9 mouse cellular contexts compared by ENCODE assay signal in the genomic region with DNA sequence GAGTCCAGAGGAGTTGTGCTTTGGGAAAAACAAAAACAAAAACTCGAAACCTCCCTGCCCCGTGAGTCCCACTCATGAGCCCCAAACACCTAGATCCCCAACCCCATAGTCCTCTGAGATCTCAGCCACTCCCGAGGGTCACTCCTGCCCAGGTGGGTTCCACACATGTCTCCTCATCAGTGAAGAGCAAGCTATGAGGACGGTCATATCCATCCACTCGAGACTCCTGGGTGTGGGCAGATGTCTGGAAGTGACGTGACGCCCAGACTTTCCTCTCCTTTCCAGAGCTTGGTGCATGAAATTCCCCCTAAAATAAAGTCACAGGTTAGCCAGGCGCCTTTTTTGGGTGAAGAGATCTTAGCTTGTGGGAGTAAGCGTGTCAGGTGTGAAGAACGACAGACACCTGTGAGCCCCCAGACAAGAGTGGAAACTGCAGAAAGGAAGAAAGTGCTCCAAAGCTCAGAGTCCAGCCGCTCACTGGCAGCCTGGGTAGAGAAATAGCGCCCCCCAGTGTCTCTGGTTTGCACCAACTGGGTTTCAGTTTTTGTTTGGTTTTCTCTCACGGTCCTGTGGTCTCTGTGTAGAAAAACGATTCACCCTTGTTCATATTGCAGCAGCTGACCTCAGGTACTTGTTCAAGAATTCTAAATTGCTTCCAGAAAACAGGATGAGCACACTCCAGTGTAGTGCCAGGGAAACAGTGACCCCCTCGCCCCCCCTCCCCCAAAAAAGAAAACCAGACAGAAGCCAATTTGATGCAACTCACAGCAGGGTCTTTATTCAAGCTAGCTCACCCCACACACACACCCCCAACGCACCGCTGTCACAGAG.
DNase-seq lines count a peak whose midpoint lies in the region; ATAC-seq and TF ChIP-seq lines count a peak whose summit lies in the region.
"Had no signal": no experiment of that assay in that cellular context is flagged by ENCODE, and none has a peak within 500 bp of the region (broad histone marks: within the 10 kb centered on the region; RNA-seq: fewer than 3 reads in every experiment).

No protein-coding gene starts in this region.

- H3K36me3 ChIP-seq in ES-E14 (ENCODE audit: control insufficient read depth, insufficient read depth, low read length, poor library complexity, severe bottlenecking), result no peaks in the 10 kb centered on the region
- H3K36me3 ChIP-seq in forebrain, embryonic 11.5 days (ENCODE audit: control insufficient read depth, insufficient read depth, low read length), result no peaks in the 10 kb centered on the region
- no peaks in the 10 kb centered on the region for H3K36me3 ChIP-seq in hindbrain, embryonic 16.5 days (ENCODE audit: control insufficient read depth, insufficient read depth, low read length)
- no peaks in the 10 kb centered on the region for H3K36me3 ChIP-seq in midbrain, embryonic 10.5 days
- H3K36me3 ChIP-seq in stomach, postnatal 0 days (ENCODE audit: control insufficient read depth, insufficient read depth, low read length), result no peaks in the 10 kb centered on the region
- H3K36me3 ChIP-seq: embryonic facial prominence, embryonic 15.5 days had no signal

- TF ChIP-seq EP300 in stomach, postnatal 0 days (optimal IDR thresholded peaks at IDR 0.05), result no peak

- TF ChIP-seq CTCF in stomach, postnatal 0 days (IDR thresholded peaks at IDR 0.05; ENCODE audit: low read depth), result peak; percentile 76

- WGBS in forebrain, embryonic 11.5 days, result 45% methylated on average over 17 of the region's 17 CpGs
- 47% methylated on average over 17 of the region's 17 CpGs for WGBS in hindbrain, embryonic 16.5 days
- WGBS in midbrain, embryonic 10.5 days, result 48% methylated on average over 17 of the region's 17 CpGs
- 44% methylated on average over 17 of the region's 17 CpGs for WGBS in stomach, postnatal 0 days

- in situ Hi-C loops in ES-E14 (cut with MboI; ENCODE audit: low sequenced_read_pairs in 2 of 2, unreplicated experiment in 2 of 2), result no loop called here

- ATAC-seq in forebrain, embryonic 11.5 days (replicated peaks; ENCODE audit: low FRiP score), result peak; percentile 45
- ATAC-seq in hindbrain, embryonic 16.5 days, result peak; percentile 53
- no peak; the same call in 1 of the 2 replicates for ATAC-seq in stomach, postnatal 0 days (ENCODE audit: low FRiP score, low TSS enrichment)
- ATAC-seq in erythroid progenitor cell, adult 5-6 weeks (replicated peaks; ENCODE audit: low FRiP score, poor library complexity, severe bottlenecking), result no peak

- no peak overlapping the region for H3K4me2 ChIP-seq in forebrain, embryonic 11.5 days (ENCODE audit: low read depth, low read length, severe bottlenecking)
- H3K4me2 ChIP-seq in hindbrain, embryonic 16.5 days (ENCODE audit: low read length), result no peak overlapping the region
- no peak overlapping the region for H3K4me2 ChIP-seq in stomach, postnatal 0 days (replicated peaks; ENCODE audit: low read depth)
- H3K4me2 ChIP-seq: embryonic facial prominence, embryonic 15.5 days had no signal

- peak; percentile 13 for DNase-seq in 3T3-L1 (ENCODE audit: low read depth, low spot score)
- no peak for DNase-seq in ES-E14 (ENCODE audit: low read depth, low spot score)
- DNase-seq in forebrain, embryonic 11.5 days (ENCODE audit: low spot score), result peak; percentile 75
- DNase-seq in layer of hippocampus, postnatal 36 days, result peak; percentile 50 to 70
- DNase-seq in midbrain, embryonic 10.5 days (ENCODE audit: low spot score), result peak; percentile 57
- DNase-seq in stomach, postnatal 0 days (ENCODE audit: low spot score), result peak; percentile 52

- no peaks in the 10 kb centered on the region for H3K27me3 ChIP-seq in forebrain, embryonic 11.5 days (ENCODE audit: control insufficient read depth, insufficient read depth, low read length)
- H3K27me3 ChIP-seq in hindbrain, embryonic 16.5 days (replicated peaks; ENCODE audit: control insufficient read depth, insufficient read depth, low read length), result no peaks in the 10 kb centered on the region
- H3K27me3 ChIP-seq in midbrain, embryonic 10.5 days (ENCODE audit: low read depth, poor library complexity, severe bottlenecking), result no peaks in the 10 kb centered on the region
- no peaks in the 10 kb centered on the region for H3K27me3 ChIP-seq in stomach, postnatal 0 days (ENCODE audit: control insufficient read depth, insufficient read depth, low read length)
- H3K27me3 ChIP-seq: embryonic facial prominence, embryonic 15.5 days had no signal

- H3K9me3 ChIP-seq in ES-E14 (ENCODE audit: control insufficient read depth, insufficient read depth, low read depth, low read length), result no peaks in the 10 kb centered on the region
- no peaks in the 10 kb centered on the region for H3K9me3 ChIP-seq in forebrain, embryonic 11.5 days (ENCODE audit: control insufficient read depth, low read length)
- no peaks in the 10 kb centered on the region for H3K9me3 ChIP-seq in hindbrain, embryonic 16.5 days (ENCODE audit: control insufficient read depth, low read length)
- no peaks in the 10 kb centered on the region for H3K9me3 ChIP-seq in midbrain, embryonic 10.5 days (replicated peaks)
- no peaks in the 10 kb centered on the region for H3K9me3 ChIP-seq in stomach, postnatal 0 days (ENCODE audit: control insufficient read depth, low read length)
- H3K9me3 ChIP-seq: embryonic facial prominence, embryonic 15.5 days had no signal

- no peaks in the 10 kb centered on the region for H3K4me1 ChIP-seq in ES-E14 (ENCODE audit: control insufficient read depth in 2 of 2, insufficient read depth in 2 of 2, low read length in 2 of 2, poor library complexity in 1 of 2)
- H3K4me1 ChIP-seq in forebrain, embryonic 11.5 days (replicated peaks; ENCODE audit: control insufficient read depth, insufficient read depth, low read length), result no peaks in the 10 kb centered on the region
- H3K4me1 ChIP-seq in hindbrain, embryonic 16.5 days (ENCODE audit: control insufficient read depth, insufficient read depth, low read depth, low read length), result no peaks in the 10 kb centered on the region
- H3K4me1 ChIP-seq in midbrain, embryonic 10.5 days, result no peaks in the 10 kb centered on the region
- no peaks in the 10 kb centered on the region for H3K4me1 ChIP-seq in stomach, postnatal 0 days (replicated peaks; ENCODE audit: control insufficient read depth, insufficient read depth)
- H3K4me1 ChIP-seq: embryonic facial prominence, embryonic 15.5 days had no signal

- H3K9ac ChIP-seq in ES-E14 (ENCODE audit: insufficient read depth, low read depth, low read length, poor library complexity, severe bottlenecking), result no peak overlapping the region
- H3K9ac ChIP-seq in forebrain, embryonic 11.5 days (ENCODE audit: low read length), result no peak overlapping the region
- no peak overlapping the region; the same call in 1 of the 2 replicates for H3K9ac ChIP-seq in hindbrain, embryonic 16.5 days (ENCODE audit: low read depth, low read length)
- no peak overlapping the region for H3K9ac ChIP-seq in stomach, postnatal 0 days (ENCODE audit: low read length)
- H3K9ac ChIP-seq: embryonic facial prominence, embryonic 15.5 days had no signal

- H3K27ac ChIP-seq in ES-E14 (ENCODE audit: insufficient read depth, low read depth, low read length, poor library complexity, severe bottlenecking), result no peak overlapping the region
- no peak overlapping the region for H3K27ac ChIP-seq in forebrain, embryonic 11.5 days (ENCODE audit: low read depth, low read length)
- H3K27ac ChIP-seq in hindbrain, embryonic 16.5 days (ENCODE audit: low read depth, low read length), result no peak overlapping the region
- H3K27ac ChIP-seq in midbrain, embryonic 10.5 days (replicated peaks), result no peak overlapping the region
- no peak overlapping the region for H3K27ac ChIP-seq in stomach, postnatal 0 days (replicated peaks)
- H3K27ac ChIP-seq: embryonic facial prominence, embryonic 15.5 days had no signal

- H3K4me3 ChIP-seq in ES-E14 (ENCODE audit: insufficient read depth in 1 of 2, low read depth in 1 of 2, low read length in 2 of 2, poor library complexity in 1 of 2, severe bottlenecking in 1 of 2), result no peak overlapping the region
- no peak overlapping the region for H3K4me3 ChIP-seq in forebrain, embryonic 11.5 days (ENCODE audit: low read depth, low read length)
- no peak overlapping the region for H3K4me3 ChIP-seq in hindbrain, embryonic 16.5 days (ENCODE audit: low read length)
- H3K4me3 ChIP-seq in midbrain, embryonic 10.5 days, result no peak overlapping the region
- H3K4me3 ChIP-seq in stomach, postnatal 0 days (ENCODE audit: low read depth, low read length), result no peak overlapping the region
- H3K4me3 ChIP-seq: embryonic facial prominence, embryonic 15.5 days had no signal

TF ChIP-seq in ES-E14, 5 proteins besides CTCF, POLR2A, EP300 and RAD21:
- TF ChIP-seq MAFK (IDR thresholded peaks at IDR 0.05; ENCODE audit: insufficient read depth, low read depth, low read length) (no peak), ZC3H11A (IDR thresholded peaks at IDR 0.05; ENCODE audit: borderline replicate concordance, low read depth, low read length) (peak; percentile 51; the same call in 1 of the 2 replicates)

Comparison
In these comparisons a context has a peak if more than half of its experiments do, and no peak if none do; other contexts are left out.
1. ATAC-seq: peak in forebrain, embryonic 11.5 days (single experiment) and hindbrain, embryonic 16.5 days (single experiment); none in stomach, postnatal 0 days (single experiment) and erythroid progenitor cell, adult 5-6 weeks (single experiment).